Mouse (Mus musculus) layer of hippocampus, adult 2 months (tissue): ENCODE results near the gene Gpr27. TPM values are rescaled to one million over a fixed set of nuclear protein-coding genes. Genes with fewer than 3 reads are reported as not detected.
A peak's percentile ranks its signal among the peaks of the same experiment; 100 is the strongest.

Experiments
- DNase-seq, 2 experiments: peaks; one replicate each; pipeline ENCODE4 v3.0.0; 2022; ENCODE audit warnings: low spot score in 2 of 2
- H3K27ac ChIP-seq: fragments of 200-600 bp; 2 replicates; pipeline ENCODE4 v1.8.1; 2022
- H3K4me3 ChIP-seq: fragments of 200-600 bp; 2 replicates; pipeline ENCODE4 v1.8.1; 2022; ENCODE audit warnings: mild to moderate bottlenecking
- CTCF ChIP-seq: fragments of 200-600 bp; conservative IDR thresholded peaks from 2 replicates; pipeline ENCODE4 v1.8.1; 2022; ENCODE audit warnings: antibody characterized with exemption, mild to moderate bottlenecking, moderate library complexity
- long read RNA-seq, 2 experiments: library from polyadenylated mRNA; stranded (forward); transcript quantifications; one replicate each; pipeline ENCODE4 v2.0.0; 2021; ENCODE audit warnings: borderline mapping rate in 2 of 2
- total RNA-seq, 2 experiments: library from RNA; stranded (reverse); gene quantifications; 2 replicates each; pipeline ENCODE4 v1.2.3; 2021

Gpr27 gene
- total RNA-seq, result 10 to 100 TPM; 54.8 to 58.1 TPM
- long read RNA-seq, experiment 1, transcript Gpr27-201 (1 exons, 2,388 nt), result major isoform, 135 of 135 reads
- long read RNA-seq, experiment 1, partial matches to known transcripts, result 0 of 135 reads
- long read RNA-seq, experiment 1, other reads (novel, unspliced or antisense), result 0 of 135 reads
- long read RNA-seq, experiment 2, transcript Gpr27-201 (1 exons, 2,388 nt), result major isoform, 187 of 187 reads
- long read RNA-seq, experiment 2, partial matches to known transcripts, result 0 of 187 reads
- long read RNA-seq, experiment 2, other reads (novel, unspliced or antisense), result 0 of 187 reads

DNA sequence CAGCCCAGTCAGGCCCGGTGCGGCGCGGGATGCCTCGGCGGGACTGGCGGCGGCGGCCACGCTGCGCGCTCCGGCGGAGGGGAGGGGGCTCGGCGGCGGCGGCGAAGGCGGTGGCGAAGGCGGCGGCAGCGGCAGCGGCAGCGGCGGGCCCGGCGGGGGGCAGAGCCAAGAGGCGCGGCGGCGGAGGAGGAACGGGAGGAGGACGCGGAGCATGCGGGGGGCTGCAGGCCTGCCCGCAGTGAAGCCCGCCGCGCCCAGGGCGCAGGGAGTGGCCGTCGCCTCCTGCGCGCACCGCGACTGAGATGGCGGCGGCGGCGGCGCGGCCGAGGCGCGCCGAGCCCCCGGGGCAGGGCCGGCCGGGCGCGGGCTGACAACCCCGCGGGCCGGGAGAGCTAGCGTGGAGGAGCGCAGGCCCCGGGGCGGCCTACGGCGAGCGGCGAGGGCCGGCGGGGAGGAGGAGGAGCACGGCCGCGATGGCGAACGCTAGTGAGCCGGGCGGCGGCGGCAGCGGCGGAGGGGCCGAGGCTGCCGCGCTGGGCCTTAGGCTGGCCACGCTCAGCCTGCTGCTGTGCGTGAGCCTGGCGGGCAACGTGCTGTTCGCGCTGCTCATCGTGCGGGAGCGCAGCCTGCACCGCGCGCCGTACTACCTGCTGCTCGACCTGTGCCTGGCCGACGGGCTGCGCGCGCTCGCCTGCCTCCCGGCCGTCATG lies at the start of gene Gpr27:
Gene Gpr27, plus strand, starts transcription at position 474 of the 710 bp plus-strand sequence.
- peak within 1 kb of the TSS; percentile 66 for H3K4me3 ChIP-seq
- TF ChIP-seq CTCF, result no peak
- H3K27ac ChIP-seq, result peak within 1 kb of the TSS; percentile 93
- peak in 1 of 2 experiments; percentile 55 for DNase-seq

DNA sequence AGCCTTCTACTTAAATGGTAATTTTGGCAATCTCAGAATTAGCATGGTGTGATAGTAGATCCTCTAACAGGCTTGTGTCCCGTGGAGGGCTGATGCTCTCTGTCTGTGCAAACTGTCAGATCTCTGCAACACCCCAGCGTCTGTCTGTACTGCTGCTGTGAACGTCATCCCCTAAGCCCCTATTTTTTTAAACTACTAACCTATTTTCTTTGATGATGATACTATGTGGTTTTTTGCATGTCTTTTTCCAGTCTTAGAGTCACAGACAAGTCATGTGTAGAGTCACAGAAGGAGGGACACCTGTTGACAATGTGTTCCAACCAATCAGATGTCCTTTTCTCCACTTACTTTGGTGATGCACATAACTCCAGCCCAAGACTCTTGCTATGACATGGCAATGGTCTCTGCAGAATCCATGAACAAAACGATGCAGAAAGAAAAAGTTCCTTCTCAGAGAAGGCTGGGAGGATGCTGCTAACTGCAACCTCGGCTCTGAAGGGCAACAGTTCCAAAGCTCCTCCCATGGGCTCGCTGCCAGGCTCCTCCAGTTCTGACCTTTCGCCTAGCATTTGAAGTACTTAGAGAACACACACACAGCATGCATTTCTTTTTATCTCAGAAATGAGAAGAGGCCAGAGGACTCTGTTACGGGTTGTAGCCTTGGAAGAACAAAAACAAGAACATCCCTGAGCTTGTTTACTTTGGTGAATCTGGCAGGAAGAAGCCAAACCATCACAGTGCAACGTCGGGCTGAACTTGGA lies 48.9 kb upstream of the Gpr27 start:
- H3K4me3 ChIP-seq, result no peak overlapping the region
- DNase-seq, result no peak
- no peak overlapping the region for H3K27ac ChIP-seq
- no peak for TF ChIP-seq CTCF

DNA sequence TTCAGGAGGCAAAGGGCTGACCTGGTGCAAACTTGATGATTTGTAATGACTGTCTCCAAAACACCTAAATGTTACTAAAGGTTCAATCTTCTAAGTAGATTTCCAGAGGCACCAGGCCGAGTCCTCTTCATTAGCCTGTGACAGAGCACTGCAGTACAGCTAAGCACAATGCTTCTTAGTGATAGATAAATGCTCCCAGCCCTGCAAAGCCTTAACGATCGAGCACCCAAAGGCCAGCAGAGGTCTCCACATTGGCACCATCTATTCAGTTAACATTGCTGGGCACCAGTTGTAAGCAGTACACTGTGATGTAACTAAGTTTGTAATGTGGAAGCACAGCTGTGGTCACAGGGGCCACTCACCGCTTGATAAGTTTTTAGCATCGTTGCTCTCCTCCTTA lies 48.1 kb upstream of the Gpr27 start:
- Histone ChIP-seq H3K4me3 (no peak overlapping the region), H3K27ac (no peak overlapping the region)
- DNase-seq, result no peak
- TF ChIP-seq CTCF, result no peak

DNA sequence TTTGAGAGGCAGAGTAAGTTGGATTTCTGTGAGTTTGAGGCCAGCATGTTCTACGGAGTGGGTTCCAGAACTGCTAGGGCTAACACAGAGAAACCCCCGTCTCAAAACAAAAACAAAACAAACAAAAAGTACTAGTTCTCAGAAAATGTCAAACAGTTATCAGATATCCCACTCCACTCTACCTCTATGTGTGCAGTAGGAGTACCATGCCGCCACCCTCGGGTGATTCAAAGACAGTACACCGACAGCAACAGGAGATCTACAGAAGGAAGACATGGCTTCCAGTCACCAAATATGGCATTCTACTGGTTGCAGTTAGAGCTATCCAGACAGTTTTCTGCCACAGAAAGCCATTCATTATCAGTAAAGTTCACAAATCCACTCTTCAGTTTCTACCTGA lies 47.6 kb upstream of the Gpr27 start:
- peak; percentile 49 for TF ChIP-seq CTCF
- no peak overlapping the region for H3K4me3 ChIP-seq
- no peak overlapping the region for H3K27ac ChIP-seq
- no peak for DNase-seq

DNA sequence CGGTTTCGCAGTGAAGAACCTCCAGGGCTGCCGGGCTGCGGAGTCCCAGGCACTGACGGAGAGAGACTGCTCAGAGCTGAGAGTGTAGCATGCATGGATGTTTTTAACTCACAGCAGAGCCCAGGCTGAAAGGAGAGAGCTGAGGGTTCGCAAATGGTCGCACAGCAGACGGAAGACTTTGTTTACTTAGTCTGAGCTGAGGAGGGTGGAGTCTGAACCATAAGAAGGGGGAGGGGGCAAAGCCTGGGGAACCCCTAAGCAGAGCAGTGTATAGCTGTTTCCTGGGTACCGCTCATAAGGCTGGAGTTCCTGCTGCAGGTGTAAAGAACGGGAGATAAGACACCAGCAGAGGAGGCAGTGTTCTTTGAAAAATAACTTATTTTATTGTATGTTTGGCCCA lies 46.1 kb upstream of the Gpr27 start:
- no peak for TF ChIP-seq CTCF
- Histone ChIP-seq H3K27ac (no peak overlapping the region), H3K4me3 (no peak overlapping the region)
- DNase-seq, result no peak

DNA sequence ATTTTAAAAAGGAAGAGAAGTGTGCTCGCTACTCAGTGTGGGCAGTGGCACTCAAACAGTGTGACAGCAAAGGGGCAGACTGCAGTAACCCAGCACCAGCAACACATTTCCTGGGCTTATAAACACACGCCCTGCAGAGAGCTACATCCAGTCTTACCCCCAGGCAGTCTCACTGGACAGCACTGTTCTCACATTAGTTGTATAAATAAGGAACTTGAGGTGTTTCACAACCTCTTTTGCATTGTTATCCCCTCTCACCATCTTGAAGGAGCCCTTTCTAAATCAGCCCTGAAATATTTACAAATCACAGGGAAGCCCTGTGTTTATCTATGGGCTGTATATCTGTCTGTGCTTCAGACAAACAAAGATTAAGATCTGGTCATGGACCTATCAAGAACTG lies 43.2 kb upstream of the Gpr27 start:
- DNase-seq, result no peak

DNA sequence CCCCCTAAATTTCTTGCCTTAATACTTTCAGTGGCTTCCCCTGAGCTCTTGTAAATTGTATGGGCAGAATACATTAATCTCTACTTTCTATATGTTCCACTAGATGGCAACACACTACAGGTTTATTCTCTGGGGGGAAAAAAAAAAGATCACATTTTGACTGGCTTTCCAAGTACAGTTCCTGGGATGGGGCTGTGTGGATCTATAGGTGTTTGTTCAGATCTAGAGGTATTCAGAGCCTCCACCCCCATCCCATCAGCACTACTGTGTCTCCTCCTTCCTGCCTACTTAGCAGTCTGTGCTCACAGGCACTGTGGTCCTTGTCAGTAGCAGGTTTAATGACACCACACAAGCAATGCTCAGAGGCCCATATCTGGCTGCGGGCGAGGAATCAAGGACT lies 40.1 kb upstream of the Gpr27 start:
- DNase-seq, result no peak
- H3K27ac ChIP-seq, result no peak overlapping the region
- H3K4me3 ChIP-seq, result no peak overlapping the region
- peak; percentile 71 for TF ChIP-seq CTCF

More for the DNA sequence above, 43.2 kb upstream of the Gpr27 start:
- TF ChIP-seq CTCF, result no peak
- Histone ChIP-seq H3K4me3 (no peak overlapping the region), H3K27ac (no peak overlapping the region)

DNA sequence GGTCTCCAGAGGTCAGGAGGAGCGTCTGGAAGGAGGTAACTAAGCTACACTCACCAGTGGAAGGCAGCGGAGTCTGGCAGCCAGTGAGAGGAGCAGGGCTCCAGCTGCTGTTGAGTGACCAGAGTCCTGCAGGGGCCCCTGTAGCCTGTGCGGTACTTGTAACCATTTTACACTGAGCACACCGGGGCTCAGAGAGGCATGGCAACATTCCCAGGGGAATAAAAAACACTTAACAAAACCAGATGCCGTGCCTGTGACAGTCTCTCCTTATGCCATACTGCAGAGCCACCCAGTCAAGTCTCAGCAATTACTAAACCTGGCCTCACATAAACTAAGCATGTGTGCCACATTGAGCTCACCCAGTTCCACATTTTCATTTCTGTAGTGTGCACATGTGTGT lies 38.1 kb upstream of the Gpr27 start:
- no peak overlapping the region for H3K27ac ChIP-seq
- no peak for DNase-seq
- H3K4me3 ChIP-seq, result no peak overlapping the region
- TF ChIP-seq CTCF, result no peak

DNA sequence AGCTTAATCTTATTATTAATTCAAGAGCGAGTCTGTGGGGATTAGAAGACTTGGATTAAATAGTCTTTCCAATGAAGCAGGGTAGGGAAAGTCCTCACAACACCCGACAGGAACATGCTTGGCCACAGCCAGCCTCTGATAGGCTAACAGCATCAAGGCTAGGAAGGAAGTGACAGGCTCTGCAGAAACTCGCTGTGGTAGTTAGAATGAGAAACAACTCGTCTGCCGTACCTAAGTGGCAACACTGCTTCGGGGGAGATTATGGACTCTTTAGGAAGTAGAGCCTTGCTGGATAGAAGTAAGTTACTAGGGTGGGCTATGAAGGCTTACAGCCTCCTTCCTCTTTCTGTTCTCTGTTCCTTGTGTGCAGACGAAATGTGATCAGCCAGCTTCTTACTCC lies 37.0 kb upstream of the Gpr27 start:
- no peak for TF ChIP-seq CTCF
- DNase-seq, result no peak

DNA sequence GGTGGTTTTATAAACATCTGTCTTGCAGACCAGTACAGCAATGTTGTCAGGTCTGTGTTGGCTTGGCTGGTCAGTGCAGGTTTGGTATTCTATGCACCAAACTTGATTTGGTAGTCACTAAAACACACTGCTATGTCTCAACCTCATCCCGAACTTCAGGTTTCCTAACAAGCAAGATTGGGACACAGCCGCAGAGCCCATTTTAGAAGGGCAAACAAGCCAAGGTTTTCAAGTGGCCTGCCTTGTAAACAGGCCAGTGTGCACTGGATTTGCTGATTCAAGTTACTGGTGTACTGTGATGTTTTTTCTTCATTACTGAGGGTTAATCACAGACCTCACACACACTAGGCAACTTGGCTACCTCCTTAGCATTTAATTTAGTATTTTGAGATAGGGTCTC lies 36.4 kb upstream of the Gpr27 start:
- H3K27ac ChIP-seq, result no peak overlapping the region
- no peak for TF ChIP-seq CTCF
- H3K4me3 ChIP-seq, result no peak overlapping the region
- no peak for DNase-seq

More for the DNA sequence above, 37.0 kb upstream of the Gpr27 start:
- Histone ChIP-seq H3K4me3 (no peak overlapping the region), H3K27ac (no peak overlapping the region)

DNA sequence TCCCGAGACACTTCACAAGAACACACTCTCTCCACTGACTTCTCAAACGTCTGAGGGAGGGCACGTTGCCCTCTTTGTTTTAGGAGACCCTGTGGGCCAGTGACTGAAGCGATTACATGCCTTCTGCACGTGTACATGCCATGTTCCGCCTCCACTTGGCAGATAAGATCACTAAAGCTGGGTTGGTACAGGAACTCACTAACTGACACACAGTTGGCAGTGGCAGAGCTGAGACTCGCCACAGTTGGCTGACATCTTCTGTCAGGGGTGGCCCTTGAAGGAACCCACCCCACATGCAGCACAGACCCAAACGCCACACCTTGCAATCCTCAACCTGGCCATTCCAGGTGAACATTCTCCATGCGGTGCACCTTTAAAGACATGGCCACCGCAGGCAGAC lies 33.9 kb upstream of the Gpr27 start:
- no peak overlapping the region for H3K4me3 ChIP-seq
- DNase-seq, result no peak
- no peak overlapping the region for H3K27ac ChIP-seq
- TF ChIP-seq CTCF, result no peak

DNA sequence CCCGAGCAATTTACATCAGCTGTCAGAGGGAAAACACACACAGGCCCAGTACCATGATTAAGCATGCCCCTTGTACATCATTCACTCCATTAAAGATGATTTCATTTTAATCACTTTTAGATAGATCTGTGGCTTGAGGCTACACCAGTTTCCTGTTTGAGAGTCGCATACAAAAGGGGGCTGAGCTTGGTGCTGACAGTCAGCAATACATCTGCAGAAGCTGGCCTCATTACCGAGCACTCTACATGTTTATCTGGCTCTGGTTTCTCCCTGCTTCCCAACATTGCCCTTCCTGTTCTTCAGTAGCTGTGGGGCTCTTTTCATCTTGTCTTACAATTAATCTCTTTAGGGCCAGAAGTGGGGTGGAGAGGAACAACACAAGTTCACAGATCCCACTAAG lies 32.0 kb upstream of the Gpr27 start:
- DNase-seq, result no peak
- Histone ChIP-seq H3K4me3 (no peak overlapping the region), H3K27ac (no peak overlapping the region)
- no peak for TF ChIP-seq CTCF

DNA sequence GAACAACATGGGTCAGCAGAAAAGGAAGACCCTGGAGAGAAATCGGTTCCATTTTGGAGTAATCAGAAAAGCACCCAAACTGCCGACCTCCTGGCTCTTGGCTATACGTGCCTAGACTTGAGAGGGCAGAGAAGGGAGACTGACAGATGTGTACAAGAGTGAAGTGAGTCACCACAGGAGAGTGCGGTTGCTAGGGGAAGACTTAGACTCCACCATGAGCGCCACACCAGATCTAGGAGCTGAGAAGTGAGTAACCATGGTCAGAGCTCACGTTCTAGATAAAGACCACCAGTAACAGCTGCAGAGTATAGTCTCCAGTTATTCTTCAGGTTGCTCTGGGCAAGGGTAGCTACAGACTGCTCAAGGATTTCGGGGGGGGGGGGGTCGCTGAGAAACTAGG lies 29.2 kb upstream of the Gpr27 start:
- Histone ChIP-seq H3K4me3 (no peak overlapping the region), H3K27ac (no peak overlapping the region)
- DNase-seq, result no peak
- no peak for TF ChIP-seq CTCF
